Mouse (Mus musculus) spleen, postnatal 4 days (tissue): ENCODE measurements around the gene Prap1.

Experiments used
- DNase-seq, 2 experiments: peaks; one replicate each; pipeline ENCODE4 v3.0.0; 2022; ENCODE audit warnings: low spot score in 2 of 2

Gene Prap1

DNA sequence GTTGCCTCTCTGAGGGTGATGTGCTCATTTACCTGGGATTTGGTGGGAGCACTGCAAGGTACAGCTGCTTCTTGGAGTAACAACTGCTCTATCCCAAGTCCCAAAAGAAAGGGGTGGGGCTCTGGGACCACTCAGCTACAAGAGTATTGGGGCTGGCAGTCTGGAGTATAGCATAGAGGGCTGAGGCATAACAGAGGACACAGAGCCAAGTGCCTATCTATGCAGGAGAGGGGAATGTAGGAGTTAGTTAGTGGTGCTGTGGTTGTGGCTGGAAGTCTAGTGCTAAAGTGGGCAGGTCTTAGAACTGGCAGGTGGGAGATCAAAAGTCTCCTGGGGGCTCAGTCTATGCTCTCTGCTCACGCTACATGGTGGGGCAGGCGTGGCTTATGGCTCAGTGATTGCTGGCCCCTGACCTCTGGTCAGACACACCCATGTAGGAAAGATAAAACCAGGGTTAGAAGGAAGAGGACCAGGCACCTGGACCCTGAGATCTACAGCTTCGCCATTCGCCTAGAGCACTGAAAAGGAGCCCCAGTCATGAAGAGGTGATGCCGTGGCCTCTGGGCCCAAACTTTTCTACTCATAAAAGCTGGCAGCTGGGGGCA is at the start of gene Prap1:
Gene Prap1 (plus strand): TSS at position 472 of the 605 bp plus-strand sequence.
- no peak for DNase-seq

DNA sequence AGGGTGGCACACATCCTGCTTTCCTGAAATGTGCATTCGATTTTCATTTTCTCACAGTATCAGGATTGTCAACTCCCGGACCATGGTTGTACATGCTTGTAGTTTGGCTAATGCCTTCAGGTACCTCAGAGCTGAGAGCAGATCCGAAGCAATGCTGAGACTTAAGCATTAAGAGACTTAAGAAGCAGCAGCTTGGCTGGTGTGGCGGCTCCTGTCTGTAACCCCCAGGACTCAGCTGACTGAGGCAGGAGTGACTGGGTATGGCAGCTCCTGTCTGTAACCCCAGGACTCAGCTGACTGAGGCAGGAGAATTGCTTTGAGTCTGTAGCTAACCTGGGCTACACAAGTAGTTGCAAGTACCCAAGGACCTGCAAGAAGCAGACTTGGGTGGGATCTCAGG is 47.6 kb upstream of the Prap1 start:
- DNase-seq: no peak

DNA sequence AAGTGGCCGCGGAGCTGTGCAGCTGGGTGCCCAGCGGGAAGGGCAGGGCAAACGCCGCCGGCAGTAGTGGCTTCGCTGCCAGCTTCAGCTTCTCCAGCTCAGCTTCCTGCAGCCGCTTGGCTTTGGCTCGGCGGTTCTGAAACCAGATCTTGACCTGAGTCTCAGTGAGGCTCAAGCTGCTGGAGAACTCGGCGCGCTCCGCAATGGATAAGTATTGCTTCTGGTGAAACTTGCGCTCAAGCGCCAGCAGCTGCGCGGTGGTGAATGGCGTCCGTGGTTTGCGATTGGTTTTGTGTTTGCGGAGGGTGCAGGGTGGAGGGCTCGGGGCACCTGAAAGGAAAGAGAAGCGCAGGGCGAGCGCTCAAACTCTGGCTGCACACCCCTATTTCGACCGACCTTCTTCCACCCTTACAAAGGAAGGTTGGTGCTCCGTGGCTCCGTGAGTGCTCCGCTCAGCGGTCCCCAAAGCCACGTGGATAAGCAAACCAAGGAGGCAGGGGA is 45.3 kb upstream of the Prap1 start:
- no peak for DNase-seq

DNA sequence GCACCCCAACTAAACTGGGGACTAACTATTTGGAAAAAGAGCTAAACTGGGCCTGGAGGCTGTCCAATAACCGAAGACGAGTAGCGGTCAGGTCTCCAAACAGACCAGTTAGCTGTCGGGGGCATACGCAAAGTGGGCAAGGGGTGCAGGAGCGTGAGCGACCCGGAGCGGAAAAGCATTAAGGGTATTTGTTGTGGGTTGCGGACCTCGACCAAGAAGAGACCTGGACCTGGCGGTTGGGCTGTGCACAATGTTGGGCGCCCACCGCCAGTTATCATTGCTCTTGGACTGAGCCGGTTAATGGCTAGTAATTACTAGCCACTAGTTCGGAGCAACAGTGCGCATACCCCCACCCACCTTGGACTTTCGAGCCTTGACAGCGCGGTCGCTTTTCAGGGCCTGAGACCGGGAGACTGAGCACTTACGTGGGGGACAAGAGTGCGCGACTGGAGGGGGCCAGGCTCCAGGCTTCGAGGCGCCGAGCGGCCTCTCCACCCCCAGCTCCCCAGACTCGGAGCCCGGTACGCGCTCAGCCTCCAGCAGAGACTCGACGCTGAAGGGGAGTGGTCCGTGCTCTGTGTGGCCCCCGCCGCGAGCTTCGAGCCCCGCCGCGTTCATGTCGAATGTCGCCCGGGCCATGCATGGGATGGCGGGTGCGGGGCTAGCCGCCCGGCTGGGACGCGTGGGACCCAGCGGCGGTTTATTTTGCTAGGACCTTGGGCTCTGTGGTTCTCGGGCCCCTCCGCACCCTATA is 44.7 kb upstream of the Prap1 start, which contains the start of gene Msx3:
Gene Msx3 (minus strand): TSS at position 729 of the 754 bp plus-strand sequence.
- DNase-seq: no peak

DNA sequence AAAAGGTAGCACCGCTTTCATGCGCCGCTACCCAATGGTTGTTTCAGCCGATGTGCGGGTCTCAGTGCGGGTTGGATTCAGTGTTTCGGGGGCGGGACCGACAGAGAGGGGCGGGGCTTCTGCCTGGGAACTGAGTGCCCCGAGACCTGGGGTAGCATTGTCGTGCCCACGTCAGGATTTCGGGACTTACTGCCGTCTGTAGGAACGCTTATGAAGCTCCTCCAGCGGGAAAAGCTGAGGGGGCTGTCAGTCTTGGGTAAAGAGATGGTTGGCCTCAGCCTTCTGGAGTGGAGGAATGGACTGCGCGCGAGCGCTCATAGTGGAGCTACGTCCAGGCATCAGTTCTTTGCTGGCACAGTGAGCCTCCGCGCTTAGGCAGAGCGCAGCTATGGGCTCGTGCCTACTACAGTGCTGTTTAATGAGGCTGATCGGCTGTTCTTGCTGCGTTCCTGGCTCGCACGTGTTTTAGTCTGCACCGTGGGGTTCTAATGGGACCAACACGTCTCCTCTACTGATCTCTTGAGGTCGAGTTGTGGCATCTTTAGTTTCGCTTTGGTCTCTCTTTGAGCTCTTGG is 44.0 kb upstream of the Prap1 start:
- DNase-seq: no peak

DNA sequence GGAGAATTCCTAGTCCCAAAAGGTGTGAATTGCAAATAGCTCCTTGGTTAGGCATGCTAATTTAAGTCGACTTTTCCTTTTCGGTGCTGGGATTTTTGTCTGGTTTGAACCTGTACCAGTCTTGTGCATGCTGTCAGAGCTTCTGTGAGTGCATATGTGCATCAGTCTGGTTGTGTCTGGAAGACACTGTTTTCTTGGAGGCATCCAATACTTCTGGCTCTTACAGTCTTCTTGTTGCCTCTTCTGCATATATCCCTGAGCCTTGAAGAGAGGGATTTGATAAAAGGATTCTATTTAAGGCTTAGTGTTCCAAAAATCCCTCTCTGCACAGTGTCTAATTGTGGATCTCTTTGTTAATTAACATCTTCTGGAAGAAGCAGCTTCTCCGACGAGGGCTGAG is 39.1 kb upstream of the Prap1 start:
- DNase-seq: no peak

DNA sequence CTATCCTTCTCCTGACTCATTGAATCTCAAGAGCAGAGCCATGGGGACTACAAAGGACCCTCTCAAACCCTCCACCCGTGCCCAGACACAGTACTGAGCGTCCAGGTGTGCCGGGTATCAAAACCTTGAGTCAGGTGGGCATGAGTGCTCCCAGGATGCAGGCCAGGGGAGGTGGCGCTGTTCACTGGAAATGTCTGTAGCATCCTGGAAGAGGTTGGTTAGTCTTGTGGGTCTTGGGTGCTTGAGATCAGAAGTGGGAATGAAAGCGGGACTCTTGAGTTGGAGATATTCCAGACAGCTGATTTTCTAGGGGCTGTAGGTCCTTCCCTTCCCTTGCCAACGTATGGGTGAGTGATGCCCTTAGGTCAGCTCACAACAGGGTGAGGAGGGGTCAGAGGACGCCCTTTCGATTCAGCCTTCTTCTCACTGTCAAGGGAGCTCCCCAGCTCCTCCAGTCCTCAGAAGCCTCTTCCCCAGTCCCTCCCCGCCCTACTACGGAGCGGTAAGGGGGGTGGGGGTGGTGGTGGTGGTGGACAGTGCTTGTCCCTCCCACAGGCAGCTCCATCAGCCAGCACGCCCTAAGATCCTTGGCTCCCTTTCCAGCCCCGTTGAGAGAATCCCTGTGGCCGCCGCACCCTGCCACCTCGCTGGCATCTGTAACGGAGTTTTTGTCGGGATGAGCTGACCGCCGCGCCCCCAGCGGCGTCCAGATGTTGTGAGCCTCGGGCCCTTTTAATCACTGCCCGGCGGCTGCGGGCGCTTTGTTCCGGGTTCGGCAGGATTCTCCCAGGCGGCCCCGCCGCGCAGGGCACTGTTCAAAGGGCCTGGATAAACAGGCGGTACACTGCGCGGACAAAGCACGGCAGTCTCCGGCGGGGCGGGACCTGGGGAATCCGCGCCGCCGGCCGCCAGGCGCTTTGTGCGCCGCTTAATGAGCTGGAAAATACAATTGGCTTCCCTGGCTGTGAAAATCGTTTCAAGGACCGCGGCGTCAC is 35.5 kb upstream of the Prap1 start:
- DNase-seq: no peak

DNA sequence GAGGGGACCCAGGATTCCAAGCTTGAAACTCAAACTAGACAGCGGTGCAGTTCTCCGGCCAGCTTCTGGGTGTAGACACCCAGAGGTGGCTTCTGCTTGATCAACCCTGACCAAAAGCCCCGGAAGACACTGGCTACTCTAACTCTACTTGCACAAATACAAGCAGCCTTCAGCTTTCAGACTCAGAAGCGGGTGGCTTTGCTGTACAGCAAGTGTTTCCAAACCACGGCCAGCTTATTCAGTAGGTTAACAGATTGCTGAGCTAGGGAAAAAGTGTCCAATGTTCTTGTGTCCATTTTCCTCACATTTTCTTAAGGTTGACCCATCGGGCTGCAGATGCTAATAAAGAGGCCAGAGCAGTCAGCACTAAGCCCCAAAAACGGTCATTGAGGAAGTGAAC is 34.7 kb upstream of the Prap1 start:
- no peak for DNase-seq

DNA sequence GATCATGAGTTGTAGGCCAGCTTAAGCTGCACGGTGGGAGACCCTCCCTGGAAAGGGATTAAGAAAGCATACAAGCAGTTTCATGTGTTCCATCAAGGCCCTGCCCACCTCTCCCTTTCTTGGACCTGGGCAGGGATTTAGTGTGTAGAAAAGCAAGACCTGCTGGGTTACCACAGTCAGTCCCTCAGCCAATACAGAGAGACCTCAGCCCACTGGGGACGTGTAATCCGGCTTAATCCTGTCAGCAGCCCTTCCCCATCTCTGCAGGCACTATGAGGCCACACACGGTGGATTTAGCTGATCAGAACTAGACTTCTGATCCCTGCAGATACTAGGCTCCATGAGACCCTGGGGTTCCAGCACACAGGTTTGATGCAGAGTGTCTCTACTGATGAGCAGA is 33.6 kb upstream of the Prap1 start:
- no peak for DNase-seq

DNA sequence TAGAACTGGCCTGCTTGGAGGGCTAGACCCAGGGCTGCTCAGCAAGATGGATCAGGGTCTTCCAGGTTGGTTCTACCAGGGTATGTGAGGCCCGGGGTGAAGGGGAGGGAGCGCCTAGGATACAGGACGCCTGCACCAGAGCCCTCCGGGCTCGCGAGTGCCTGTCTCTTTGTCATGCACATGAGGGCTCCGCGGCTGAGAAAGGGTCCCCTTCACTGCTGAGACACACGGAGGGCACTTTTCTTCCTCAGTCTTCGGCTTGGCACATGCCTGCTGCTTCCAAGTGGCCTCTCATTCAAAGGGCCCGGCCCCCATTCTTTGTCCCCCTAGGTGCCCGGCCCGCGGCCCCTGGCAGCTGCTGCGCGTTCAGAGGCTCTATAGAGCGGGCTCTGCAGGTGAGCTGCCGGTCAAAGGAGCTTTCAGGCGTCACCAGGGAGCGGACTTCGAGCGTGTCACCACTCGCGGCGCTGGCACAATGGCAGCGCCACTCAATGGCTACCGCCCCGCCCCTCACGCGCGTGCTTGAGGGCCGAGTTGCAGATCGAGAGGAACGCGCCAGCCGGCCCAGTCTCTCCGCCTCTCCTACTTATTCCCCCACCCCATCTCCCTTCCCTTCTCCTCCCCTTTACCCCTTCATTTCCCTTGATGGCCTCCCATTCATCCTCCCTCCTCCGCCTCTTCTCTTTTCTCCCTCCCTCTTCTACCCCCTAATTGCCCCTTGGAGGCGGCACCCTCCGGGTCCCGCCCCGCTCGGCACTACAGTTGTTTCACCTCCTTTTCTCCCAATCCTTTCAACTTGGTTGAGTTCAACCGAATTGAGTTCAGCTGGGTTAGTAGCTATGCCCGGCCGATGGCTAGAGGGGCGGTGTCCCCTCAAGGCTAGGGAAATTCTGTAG is 32.0 kb upstream of the Prap1 start:
- DNase-seq: no peak

DNA sequence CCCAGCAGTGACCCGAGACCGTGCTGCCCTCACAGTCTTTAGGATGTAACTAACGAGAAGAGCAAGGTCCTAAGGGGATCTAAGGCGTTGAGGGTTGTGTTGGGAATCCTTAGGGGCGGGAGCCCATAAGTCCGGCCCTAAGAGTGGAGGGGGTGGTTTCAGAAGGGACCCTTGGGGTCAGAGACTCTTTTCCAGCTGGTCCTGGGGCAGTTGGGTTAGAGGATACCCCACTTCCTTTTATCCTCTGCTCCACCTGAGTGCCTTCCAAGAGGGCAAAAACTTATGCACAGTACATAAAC is 31.4 kb upstream of the Prap1 start:
- DNase-seq: no peak

DNA sequence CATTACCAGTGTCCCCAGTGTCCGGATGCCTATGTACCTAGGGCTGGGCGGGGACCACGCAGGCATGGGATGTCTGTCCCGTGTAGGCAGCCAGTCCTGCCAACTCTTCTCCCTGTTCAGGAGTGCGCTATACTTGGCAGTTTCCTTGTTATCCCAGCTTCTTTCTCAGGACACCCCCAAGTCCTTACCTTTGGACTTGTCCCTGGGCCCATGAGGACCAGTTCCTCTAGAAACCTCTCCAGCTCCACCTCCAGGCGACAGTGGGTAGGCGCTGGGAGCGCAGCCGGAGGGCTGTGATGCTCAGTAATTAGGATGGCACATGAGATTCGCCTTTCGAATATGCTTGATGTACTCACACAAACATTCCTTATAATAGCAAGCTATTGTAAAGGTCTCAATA is 30.9 kb upstream of the Prap1 start:
- DNase-seq: no peak

DNA sequence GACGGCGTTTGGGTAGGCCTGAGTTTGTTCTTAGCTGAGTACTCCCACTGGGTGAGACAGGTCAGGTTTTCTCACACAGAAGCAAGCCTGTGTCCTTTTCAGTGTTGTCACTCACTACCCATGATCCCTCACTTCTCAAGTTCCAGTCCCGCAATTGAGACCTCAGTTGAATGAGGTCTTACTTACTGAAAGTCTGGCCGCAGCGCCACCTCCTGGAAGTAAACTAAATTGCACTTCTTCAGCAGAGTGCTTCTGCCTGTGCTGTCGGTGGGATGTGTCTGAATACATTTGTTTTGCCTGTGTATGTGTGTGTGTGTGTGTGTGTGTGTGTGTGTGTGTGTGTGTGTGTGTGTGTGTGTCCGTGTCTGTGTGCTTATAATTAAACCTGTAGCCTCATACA is 30.1 kb upstream of the Prap1 start:
- DNase-seq: peak; percentile 58 to 83

DNA sequence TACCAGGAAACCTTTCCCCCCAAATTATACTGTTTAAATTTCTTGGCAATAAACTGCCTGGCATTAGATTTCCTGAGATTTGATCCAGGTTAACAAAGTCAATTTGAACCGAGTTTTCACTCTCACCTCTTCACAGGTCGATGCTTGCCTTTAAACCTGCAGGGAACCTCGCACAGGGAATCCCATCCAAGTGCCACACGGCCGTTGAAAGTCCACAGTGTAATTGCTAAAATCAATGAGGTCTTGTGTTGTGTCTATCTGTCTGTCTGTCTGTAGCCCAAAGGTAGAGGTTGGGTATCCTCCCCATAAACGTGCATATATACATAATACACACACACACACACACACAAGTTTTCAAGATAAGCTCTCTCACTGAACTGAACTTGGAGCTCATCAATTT is 25.8 kb upstream of the Prap1 start:
- no peak for DNase-seq

DNA sequence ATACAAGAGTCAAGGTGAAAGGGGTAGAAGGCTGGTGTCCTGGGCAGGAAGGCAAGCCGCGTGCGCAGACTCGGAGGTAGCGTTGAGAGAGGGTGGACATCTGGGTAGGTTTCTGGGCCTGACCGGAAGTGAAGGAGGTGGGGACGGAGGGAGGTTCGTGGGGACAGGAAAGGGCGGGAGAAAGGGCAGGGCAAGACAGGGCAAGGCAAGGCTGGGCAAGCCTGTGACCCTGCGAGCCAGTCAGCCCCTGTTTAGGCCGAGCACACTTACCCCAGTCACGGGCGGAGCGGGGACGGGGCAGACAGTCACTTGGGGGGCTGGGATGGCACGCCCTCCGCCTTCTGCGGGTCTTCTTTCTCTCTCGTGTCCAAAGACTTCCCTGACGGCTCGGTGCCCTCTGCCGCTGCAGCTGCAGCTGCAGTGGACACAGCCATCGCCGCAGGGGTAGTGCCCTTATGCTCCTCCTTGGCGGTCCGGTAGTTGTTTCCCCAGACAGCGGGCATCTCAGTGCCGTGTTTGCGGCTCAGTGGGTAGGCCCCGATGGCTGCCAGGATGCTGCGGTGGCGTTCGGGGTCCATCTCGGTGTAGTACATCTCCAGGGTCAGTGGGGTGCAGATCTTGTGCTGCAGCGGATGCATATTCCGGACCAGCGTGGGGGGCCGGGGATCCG is 23.0 kb upstream of the Prap1 start:
- peak in 1 of 2 experiments; percentile 58 for DNase-seq

DNA sequence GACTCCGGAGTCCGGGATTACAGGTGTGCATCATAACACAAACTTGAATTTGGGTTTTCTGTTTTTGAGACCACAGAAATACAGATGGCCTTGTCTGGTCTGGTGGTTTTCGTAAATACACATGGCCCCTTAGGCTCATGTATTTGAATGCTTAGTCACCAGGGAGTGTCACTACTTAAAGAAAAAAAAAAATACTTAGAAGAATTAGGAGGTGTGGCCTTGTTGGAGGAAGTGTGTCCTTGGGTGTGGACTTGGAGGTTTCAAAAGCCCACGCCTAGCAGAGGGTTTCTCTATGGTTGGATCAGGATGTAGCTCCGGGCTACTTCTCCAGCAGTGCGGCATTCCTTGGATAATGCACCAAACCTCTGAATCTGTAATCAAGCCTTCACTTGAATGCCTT is 15.5 kb upstream of the Prap1 start:
- no peak for DNase-seq

DNA sequence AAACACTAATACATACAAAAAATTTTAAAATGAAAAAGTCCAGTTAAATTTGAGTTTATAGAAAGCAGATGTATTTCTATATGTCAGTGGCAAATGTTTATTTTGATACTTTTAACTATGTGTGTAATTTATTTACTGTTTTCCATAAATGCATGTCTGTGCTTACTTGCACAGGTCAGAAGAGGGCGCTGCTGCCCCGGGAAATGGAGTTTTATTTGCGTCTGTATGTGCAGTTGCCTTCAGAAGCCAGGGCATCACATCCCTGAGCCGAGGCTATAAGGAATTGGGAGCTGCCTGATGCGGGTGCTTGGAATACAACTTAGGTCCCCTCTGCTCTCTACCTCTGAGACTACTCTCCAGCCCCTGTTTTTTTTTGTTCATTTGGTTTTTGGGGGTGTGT is 14.5 kb upstream of the Prap1 start:
- DNase-seq: peak; percentile 39 to 72

DNA sequence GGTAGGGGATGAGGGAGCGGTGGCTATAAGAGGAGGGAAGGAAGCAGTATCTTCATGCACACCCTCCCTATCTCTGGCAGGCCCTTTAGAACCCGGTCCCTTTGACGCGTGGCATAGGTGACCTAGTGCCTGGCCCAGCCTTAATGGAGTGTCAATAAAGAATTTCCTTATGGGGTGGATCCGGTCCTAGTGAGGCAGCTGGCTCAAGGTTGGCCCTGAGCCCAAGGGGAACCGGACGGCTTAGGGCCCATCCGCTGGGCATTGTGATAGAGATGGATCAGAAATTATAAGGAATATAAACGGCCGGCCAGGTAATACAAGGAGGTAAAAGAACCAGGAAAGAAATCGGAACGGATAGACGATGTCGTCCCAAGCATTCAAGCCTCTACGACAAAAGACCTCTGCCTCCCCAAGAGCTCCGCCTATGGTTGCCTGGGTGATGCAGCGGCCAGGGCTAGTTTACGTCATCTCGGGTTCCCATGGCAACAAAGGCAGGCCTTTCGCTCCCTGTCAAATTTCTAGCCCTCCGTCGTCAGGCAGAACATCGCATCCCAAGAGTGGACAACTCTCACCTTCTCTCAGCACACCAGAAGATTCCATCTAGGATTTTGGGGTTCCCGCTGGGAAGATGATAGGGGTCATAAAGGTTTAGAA is 12.6 kb upstream of the Prap1 start:
- DNase-seq: peak in 1 of 2 experiments; percentile 63

DNA sequence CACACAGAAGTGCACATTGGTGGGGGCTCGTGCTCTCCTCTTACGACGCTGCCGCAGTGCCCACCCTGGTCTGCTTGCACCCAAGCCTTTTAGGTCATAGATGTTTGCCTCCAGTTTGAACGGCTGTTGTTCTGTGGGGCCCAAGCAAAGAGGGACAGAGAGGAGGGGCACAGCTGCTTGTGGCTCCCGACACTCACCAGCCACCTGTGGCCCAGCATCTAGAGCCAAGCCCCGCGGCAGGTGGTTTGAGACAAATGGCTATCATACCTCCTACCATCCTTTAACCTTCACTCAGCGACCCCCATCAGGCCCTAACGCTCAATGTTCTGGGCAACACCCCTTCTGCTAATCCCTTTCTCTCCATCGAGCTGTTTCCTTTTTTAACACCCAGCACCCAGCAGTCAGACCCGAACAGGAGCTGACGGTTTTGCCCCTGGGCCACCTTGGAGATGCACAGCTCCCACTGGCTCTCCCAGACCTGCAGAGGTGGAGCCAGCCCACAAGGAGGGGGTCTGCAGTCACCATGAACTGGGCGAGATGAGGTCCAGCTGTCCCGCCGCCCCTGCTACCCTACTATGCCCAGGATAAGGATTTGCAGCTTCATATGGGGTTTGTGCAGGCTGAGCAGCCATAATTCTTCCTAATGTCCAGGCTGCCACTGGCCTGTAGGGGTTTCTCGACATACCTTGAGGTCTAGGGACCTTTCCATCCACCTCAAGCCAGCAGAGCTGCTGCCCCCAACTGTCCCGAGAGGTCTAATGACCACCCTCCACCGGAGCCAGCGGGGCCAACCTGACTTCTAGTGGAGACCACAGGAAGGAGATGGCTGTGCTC is 11.6 kb upstream of the Prap1 start:
- peak in 1 of 2 experiments; percentile 60 for DNase-seq
